7 mouse cellular contexts compared by ENCODE assay signal in the genomic region with DNA sequence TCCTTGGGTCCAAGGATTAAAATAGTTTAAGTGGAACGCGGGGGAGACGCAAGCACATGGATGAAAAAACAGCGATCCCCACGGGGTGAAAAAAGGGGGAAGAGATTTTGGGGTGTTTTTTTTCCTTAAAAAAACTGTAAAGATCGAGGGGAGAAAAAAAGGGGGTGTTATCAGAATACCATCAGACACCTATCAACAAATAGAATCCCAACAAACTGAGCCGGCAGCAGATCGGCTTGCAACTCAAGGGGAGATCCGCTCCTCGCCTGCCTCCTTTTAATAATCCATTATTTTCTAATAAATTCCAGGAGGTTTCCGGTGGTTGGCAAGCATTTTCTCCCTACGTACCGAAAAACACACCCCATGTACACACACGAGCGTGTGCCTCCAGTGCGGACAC. TPM values are rescaled to one million over a fixed set of nuclear protein-coding genes. Genes with fewer than 3 reads are reported as not detected.
A peak's percentile ranks its signal among the peaks of the same experiment; 100 is the strongest.
DNase-seq lines count a peak whose midpoint lies in the region; ATAC-seq and TF ChIP-seq lines count a peak whose summit lies in the region.

No protein-coding gene starts in this region.

- H3K9me3 ChIP-seq in lung, postnatal 0 days (ENCODE audit: low read length) = no peaks in the 10 kb centered on the region
- H3K9me3 ChIP-seq in forebrain, embryonic 10.5 days = 0 out of 2 replicates have a peak, but pooled peaks cover 4% of the 10 kb centered on the region
- no peaks in the 10 kb centered on the region for H3K9me3 ChIP-seq in limb, embryonic 11.5 days (ENCODE audit: control insufficient read depth, low read length)

- H3K4me3 ChIP-seq in lung, postnatal 0 days (ENCODE audit: low read depth, low read length) = peak overlapping the region; percentile 66
- peak overlapping the region; percentile 94 for H3K4me3 ChIP-seq in forebrain, embryonic 10.5 days
- H3K4me3 ChIP-seq in limb, embryonic 11.5 days (ENCODE audit: low read depth, low read length) = peak overlapping the region; percentile 78
- peak overlapping the region; percentile 87 for H3K4me3 ChIP-seq in small intestine, adult 2 months (ENCODE audit: low read depth, low read length)

- ATAC-seq in lung, postnatal 0 days = no peak
- ATAC-seq in limb, embryonic 11.5 days (ENCODE audit: insufficient number of reproducible peaks, low FRiP score, low TSS enrichment, low read depth) = no peak

- TF ChIP-seq CTCF in lung, postnatal 0 days (IDR thresholded peaks at IDR 0.05) = no peak
- TF ChIP-seq CTCF in small intestine, adult 2 months (IDR thresholded peaks at IDR 0.05; ENCODE audit: extremely low read depth, insufficient read length, insufficient replicate concordance, low read depth, low read length) = no peak

- H3K4me2 ChIP-seq in lung, postnatal 0 days (replicated peaks; ENCODE audit: low read depth, low read length) = peak overlapping the region; percentile 88
- peak overlapping the region; percentile 96 for H3K4me2 ChIP-seq in limb, embryonic 11.5 days (ENCODE audit: low read depth, severe bottlenecking)

- H3K27me3 ChIP-seq in lung, postnatal 0 days (replicated peaks; ENCODE audit: insufficient read depth, low read length) = no peaks in the 10 kb centered on the region
- H3K27me3 ChIP-seq in forebrain, embryonic 10.5 days (ENCODE audit: poor library complexity, severe bottlenecking) = no peaks in the 10 kb centered on the region
- no peaks in the 10 kb centered on the region for H3K27me3 ChIP-seq in limb, embryonic 11.5 days (ENCODE audit: control insufficient read depth, insufficient read depth, low read length)
- H3K27me3 ChIP-seq in small intestine, adult 2 months (ENCODE audit: control insufficient read depth, insufficient read depth, low read length) = no peaks in the 10 kb centered on the region

- H3K36me3 ChIP-seq in lung, postnatal 0 days (ENCODE audit: insufficient read depth, low read length) = no peaks in the 10 kb centered on the region
- no peaks in the 10 kb centered on the region for H3K36me3 ChIP-seq in forebrain, embryonic 10.5 days (replicated peaks)
- no peaks in the 10 kb centered on the region for H3K36me3 ChIP-seq in limb, embryonic 11.5 days (ENCODE audit: control insufficient read depth, insufficient read depth, low read length)
- H3K36me3 ChIP-seq in small intestine, adult 2 months (ENCODE audit: control insufficient read depth, insufficient read depth, low read length) = no peaks in the 10 kb centered on the region

- peak overlapping the region; percentile 99 for H3K27ac ChIP-seq in lung, postnatal 0 days (ENCODE audit: low read length)
- H3K27ac ChIP-seq in forebrain, embryonic 10.5 days = peak overlapping the region; percentile 98
- peak overlapping the region; percentile 58 for H3K27ac ChIP-seq in limb, embryonic 11.5 days (replicated peaks; ENCODE audit: low read depth, low read length)
- peak overlapping the region; percentile 98 for H3K27ac ChIP-seq in small intestine, adult 2 months (ENCODE audit: insufficient read depth, low read depth, low read length)

- DNase-seq in lung, postnatal 0 days (ENCODE audit: low spot score) = peak; percentile 24
- DNase-seq in lung, postnatal 14 days = no peak
- DNase-seq in forebrain, embryonic 10.5 days (ENCODE audit: extremely low spot score, low spot score) = no peak
- DNase-seq in limb, embryonic 11.5 days (ENCODE audit: low spot score) = no peak
- DNase-seq in yolk sac, embryonic 10.5 days (ENCODE audit: low spot score) = no peak
- no peak for DNase-seq in thymus, postnatal 36 days

- H3K4me1 ChIP-seq in lung, postnatal 0 days (ENCODE audit: insufficient read depth, low read depth, low read length) = peaks cover 6% of the 10 kb centered on the region; the same call in 1 of the 2 replicates
- peaks cover 31% of the 10 kb centered on the region for H3K4me1 ChIP-seq in forebrain, embryonic 10.5 days
- peaks cover 5% of the 10 kb centered on the region for H3K4me1 ChIP-seq in limb, embryonic 11.5 days (ENCODE audit: control insufficient read depth, insufficient read depth, low read length)
- peaks cover 7% of the 10 kb centered on the region; the same call in 1 of the 2 replicates for H3K4me1 ChIP-seq in small intestine, adult 2 months (ENCODE audit: control insufficient read depth, insufficient read depth, insufficient read length, low read length)

- WGBS in lung, postnatal 0 days = 2% methylated on average over 16 of the region's 16 CpGs
- WGBS in forebrain, embryonic 10.5 days = under 1% methylated on average over 16 of the region's 16 CpGs
- under 1% methylated on average over 16 of the region's 16 CpGs for WGBS in limb, embryonic 11.5 days
- 1% methylated on average over 16 of the region's 16 CpGs for WGBS in small intestine, adult 2 months

- TF ChIP-seq POLR2A in small intestine, adult 2 months (IDR thresholded peaks at IDR 0.05; ENCODE audit: low read depth, low read length) = no peak

- H3K9ac ChIP-seq in lung, postnatal 0 days (replicated peaks; ENCODE audit: low read depth) = peak overlapping the region; percentile 85
- peak overlapping the region; percentile 94 for H3K9ac ChIP-seq in limb, embryonic 11.5 days (ENCODE audit: low read length)

- TF ChIP-seq EP300 in lung, postnatal 0 days (IDR thresholded peaks at IDR 0.05) = no peak

RNA-seq across cellular contexts. Expression of a gene that starts 0.7 kb away (rescaled TPM):
- polyA plus RNA-seq in lung, postnatal 0 days (2015; fragmentation: Nextera tagmentation; extraction: Ambion mirVana) = 5.6 and 7.2 TPM in 2 replicates
- polyA plus RNA-seq in forebrain, embryonic 10.5 days (2016; fragmentation: Nextera tagmentation; extraction: Ambion mirVana) = 5.6 TPM in 2 replicates
- 4.3 and 5.1 TPM in 2 replicates for polyA plus RNA-seq in limb, embryonic 11.5 days (2014; fragmentation: Nextera tagmentation; extraction: Ambion mirVana)
- polyA plus RNA-seq in small intestine, adult 2 months (2012; rRNA removed) = 1.6 and 3.2 TPM in 2 replicates
